In genomic region chr16:32709116-32709515, GRCm38 (mm10) we compare ENCODE assay signal across 28 mouse cellular contexts. TPM values are rescaled to one million over a fixed set of nuclear protein-coding genes. Genes with fewer than 3 reads are reported as not detected.
DNase-seq lines count a peak whose midpoint lies in the region; ATAC-seq and TF ChIP-seq lines count a peak whose summit lies in the region.
"Had no signal": no experiment of that assay in that cellular context is flagged by ENCODE, and none has a peak within 500 bp of the region (broad histone marks: within the 10 kb centered on the region; RNA-seq: fewer than 3 reads in every experiment).

No protein-coding gene starts in this region.

- no peak overlapping the region for H3K4me3 ChIP-seq in kidney, adult 2 months (ENCODE audit: insufficient read depth, low read depth, low read length)
- H3K4me3 ChIP-seq in midbrain, embryonic 11.5 days (ENCODE audit: low read depth, low read length): no peak overlapping the region
- H3K4me3 ChIP-seq in midbrain, embryonic 13.5 days (replicated peaks): no peak overlapping the region
- no peak overlapping the region for H3K4me3 ChIP-seq in kidney, embryonic 15.5 days (replicated peaks)
- H3K4me3 ChIP-seq in stomach, postnatal 0 days (ENCODE audit: low read depth, low read length): no peak overlapping the region
- H3K4me3 ChIP-seq: heart, embryonic 12.5 days; hindbrain, embryonic 10.5 days; left cerebral cortex, adult 2 months; liver, embryonic 13.5 days; lung, embryonic 15.5 days; megakaryocyte, embryonic 14.5 days; myocyte; neural tube, embryonic 13.5 days had no signal

- no peak overlapping the region for H3K4me2 ChIP-seq in midbrain, embryonic 11.5 days
- no peak overlapping the region for H3K4me2 ChIP-seq in midbrain, embryonic 13.5 days (replicated peaks)
- no peak overlapping the region for H3K4me2 ChIP-seq in kidney, embryonic 15.5 days
- H3K4me2 ChIP-seq in stomach, postnatal 0 days (replicated peaks; ENCODE audit: low read depth): no peak overlapping the region
- H3K4me2 ChIP-seq: heart, embryonic 12.5 days; liver, embryonic 13.5 days; lung, embryonic 15.5 days; neural tube, embryonic 13.5 days had no signal

- TF ChIP-seq CTCF in kidney, adult 2 months (conservative IDR thresholded peaks at IDR 0.05; ENCODE audit: insufficient read depth, insufficient read length, low read depth, low read length): no peak
- TF ChIP-seq CTCF in stomach, postnatal 0 days (IDR thresholded peaks at IDR 0.05; ENCODE audit: low read depth): no peak

- H3K9ac ChIP-seq in midbrain, embryonic 11.5 days (ENCODE audit: low read length): no peak overlapping the region
- no peak overlapping the region for H3K9ac ChIP-seq in midbrain, embryonic 13.5 days (replicated peaks)
- no peak overlapping the region for H3K9ac ChIP-seq in kidney, embryonic 15.5 days
- no peak overlapping the region for H3K9ac ChIP-seq in stomach, postnatal 0 days (ENCODE audit: low read length)
- H3K9ac ChIP-seq: forebrain, postnatal 0 days; heart, embryonic 12.5 days; liver, embryonic 13.5 days; lung, embryonic 15.5 days; neural tube, embryonic 13.5 days had no signal

- H3K27me3 ChIP-seq in kidney, adult 2 months (replicated peaks; ENCODE audit: control insufficient read depth, insufficient read depth, low read length): no peaks in the 10 kb centered on the region
- H3K27me3 ChIP-seq in midbrain, embryonic 11.5 days (ENCODE audit: control insufficient read depth, insufficient read depth, low read length): no peaks in the 10 kb centered on the region
- no peaks in the 10 kb centered on the region for H3K27me3 ChIP-seq in midbrain, embryonic 13.5 days
- no peaks in the 10 kb centered on the region for H3K27me3 ChIP-seq in kidney, embryonic 15.5 days
- H3K27me3 ChIP-seq in stomach, postnatal 0 days (ENCODE audit: control insufficient read depth, insufficient read depth, low read length): no peaks in the 10 kb centered on the region
- H3K27me3 ChIP-seq: heart, embryonic 12.5 days; liver, embryonic 13.5 days; lung, embryonic 15.5 days; neural tube, embryonic 13.5 days had no signal

- ATAC-seq in midbrain, embryonic 11.5 days (ENCODE audit: low FRiP score): no peak
- no peak for ATAC-seq in midbrain, embryonic 13.5 days
- ATAC-seq in kidney, embryonic 15.5 days (replicated peaks; ENCODE audit: low FRiP score): no peak
- ATAC-seq in stomach, postnatal 0 days (ENCODE audit: low FRiP score, low TSS enrichment): peak; percentile 48; the same call in 1 of the 2 replicates
- ATAC-seq: forebrain, postnatal 0 days; hindbrain, embryonic 16.5 days; midbrain, embryonic 16.5 days had no signal

- no peaks in the 10 kb centered on the region for H3K36me3 ChIP-seq in kidney, adult 2 months (ENCODE audit: control insufficient read depth, insufficient read depth, low read length)
- no peaks in the 10 kb centered on the region for H3K36me3 ChIP-seq in midbrain, embryonic 11.5 days (ENCODE audit: control insufficient read depth, insufficient read depth, low read length)
- no peaks in the 10 kb centered on the region for H3K36me3 ChIP-seq in midbrain, embryonic 13.5 days
- no peaks in the 10 kb centered on the region for H3K36me3 ChIP-seq in kidney, embryonic 15.5 days
- no peaks in the 10 kb centered on the region for H3K36me3 ChIP-seq in stomach, postnatal 0 days (ENCODE audit: control insufficient read depth, insufficient read depth, low read length)
- H3K36me3 ChIP-seq: heart, embryonic 12.5 days; hindbrain, embryonic 10.5 days; liver, embryonic 13.5 days; lung, embryonic 15.5 days; neural tube, embryonic 13.5 days had no signal

- no peaks in the 10 kb centered on the region for H3K4me1 ChIP-seq in kidney, adult 2 months (ENCODE audit: control insufficient read depth, insufficient read depth, low read length)
- no peaks in the 10 kb centered on the region for H3K4me1 ChIP-seq in midbrain, embryonic 11.5 days (ENCODE audit: control insufficient read depth, insufficient read depth, low read length)
- no peaks in the 10 kb centered on the region for H3K4me1 ChIP-seq in midbrain, embryonic 13.5 days (replicated peaks)
- H3K4me1 ChIP-seq in kidney, embryonic 15.5 days: peaks cover 24% of the 10 kb centered on the region
- no peaks in the 10 kb centered on the region for H3K4me1 ChIP-seq in stomach, postnatal 0 days (replicated peaks; ENCODE audit: control insufficient read depth, insufficient read depth)
- H3K4me1 ChIP-seq: neural tube, embryonic 13.5 days had no signal

- H3K9me3 ChIP-seq in midbrain, embryonic 11.5 days (ENCODE audit: control insufficient read depth, low read length): no peaks in the 10 kb centered on the region
- H3K9me3 ChIP-seq in midbrain, embryonic 13.5 days: no peaks in the 10 kb centered on the region
- H3K9me3 ChIP-seq in kidney, embryonic 15.5 days (replicated peaks): 0 out of 2 replicates have a peak, but pooled peaks cover 3% of the 10 kb centered on the region
- H3K9me3 ChIP-seq in stomach, postnatal 0 days (ENCODE audit: control insufficient read depth, low read length): no peaks in the 10 kb centered on the region
- H3K9me3 ChIP-seq: lung, embryonic 15.5 days; neural tube, embryonic 13.5 days had no signal

- TF ChIP-seq EP300 in stomach, postnatal 0 days (optimal IDR thresholded peaks at IDR 0.05): no peak

- WGBS in kidney, adult 2 months: 80% methylated on average over 8 of the region's 8 CpGs
- WGBS in midbrain, embryonic 11.5 days: 89% methylated on average over 8 of the region's 8 CpGs
- 93% methylated on average over 8 of the region's 8 CpGs for WGBS in midbrain, embryonic 13.5 days
- WGBS in kidney, embryonic 15.5 days: 82% methylated on average over 8 of the region's 8 CpGs
- 72% methylated on average over 8 of the region's 8 CpGs for WGBS in stomach, postnatal 0 days

- H3K27ac ChIP-seq in kidney, adult 2 months (ENCODE audit: insufficient read depth, low read depth, low read length): no peak overlapping the region
- no peak overlapping the region for H3K27ac ChIP-seq in midbrain, embryonic 11.5 days (ENCODE audit: low read depth, low read length)
- no peak overlapping the region for H3K27ac ChIP-seq in midbrain, embryonic 13.5 days
- H3K27ac ChIP-seq in kidney, embryonic 15.5 days: peak overlapping the region; percentile 35
- H3K27ac ChIP-seq in stomach, postnatal 0 days (replicated peaks): 0 out of 2 replicates have a peak overlapping the region, but pooled peaks have one; percentile 24
- H3K27ac ChIP-seq: hindbrain, embryonic 10.5 days; left cerebral cortex, adult 2 months; liver, embryonic 13.5 days; lung, embryonic 15.5 days; neural tube, embryonic 13.5 days had no signal

- peak; percentile 24 for DNase-seq in kidney, adult 2 months
- DNase-seq in kidney, postnatal 10 days: no peak
- DNase-seq in midbrain, embryonic 11.5 days (ENCODE audit: low spot score, missing footprints): peak; percentile 53
- peak; percentile 45 for DNase-seq in stomach, postnatal 0 days (ENCODE audit: low spot score)
- no peak for DNase-seq in left cerebral cortex, adult 18-20 months (ENCODE audit: low spot score in 2 of 2)
- DNase-seq in thymus, postnatal 36 days: no peak
- DNase-seq: adrenal gland, postnatal 36 days; cerebellum, adult 9-10 months; forebrain, postnatal 0 days; gastrocnemius, postnatal 25 days; heart, adult 18-20 months; heart, postnatal 10 days; liver, embryonic 13.5 days; thymus, postnatal 25 days had no signal

- TF ChIP-seq POLR2A in kidney, adult 2 months (IDR thresholded peaks at IDR 0.05; ENCODE audit: low read depth, low read length): no peak

RNA-seq across cellular contexts. Expression of gene Muc4, which starts 26.6 kb away (rescaled TPM):
- 0.16 and 0.41 TPM in 2 replicates for polyA plus RNA-seq in kidney, adult 2 months (2012; rRNA removed)
- polyA plus RNA-seq in midbrain, embryonic 11.5 days (2014; fragmentation: Nextera tagmentation; extraction: Ambion mirVana): 0.19 and 0.29 TPM in 2 replicates
- not detected in 2 replicates for polyA plus RNA-seq in midbrain, embryonic 13.5 days (2015; fragmentation: Nextera tagmentation; extraction: Ambion mirVana)
- 0.06 and 0.25 TPM in 2 replicates for polyA plus RNA-seq in kidney, embryonic 15.5 days (2015; fragmentation: Nextera tagmentation; extraction: Ambion mirVana)
- 2.5 and 2.8 TPM in 2 replicates for polyA plus RNA-seq in stomach, postnatal 0 days (2015; fragmentation: Nextera tagmentation; extraction: Ambion mirVana)
- not detected for total RNA-seq in left cerebral cortex, adult 18-20 months (2021)
- total RNA-seq: adrenal gland, adult 18-20 months; adrenal gland, postnatal 36 days; forebrain, postnatal 0 days; layer of hippocampus, adult 8-10 months; left cerebral cortex, adult 2 months; left cerebral cortex, postnatal 36 days had no signal
- polyA plus RNA-seq: forebrain, postnatal 0 days; hindbrain, embryonic 16.5 days; midbrain, embryonic 16.5 days; neural tube, embryonic 13.5 days had no signal

Comparison
In these comparisons a context has a peak if more than half of its experiments do, and no peak if none do; other contexts are left out.
1. DNase-seq: peak in kidney, adult 2 months (single experiment), midbrain, embryonic 11.5 days (single experiment) and stomach, postnatal 0 days (single experiment); none in kidney, postnatal 10 days (single experiment), left cerebral cortex, adult 18-20 months (0 of 2) and thymus, postnatal 36 days (0 of 2).
2. H3K27ac ChIP-seq: peak in kidney, embryonic 15.5 days (single experiment) and stomach, postnatal 0 days (single experiment); none in kidney, adult 2 months (single experiment), midbrain, embryonic 11.5 days (single experiment) and midbrain, embryonic 13.5 days (single experiment).